Mouse (Mus musculus): Measurements from ENCODE around the gene Thsd4. TPM values are rescaled to one million over a fixed set of nuclear protein-coding genes. Genes with fewer than 3 reads are reported as not detected.

Gene Thsd4
- polyA plus RNA-seq, 1 experiment from 2014 or later: 19.5 TPM

DNA sequence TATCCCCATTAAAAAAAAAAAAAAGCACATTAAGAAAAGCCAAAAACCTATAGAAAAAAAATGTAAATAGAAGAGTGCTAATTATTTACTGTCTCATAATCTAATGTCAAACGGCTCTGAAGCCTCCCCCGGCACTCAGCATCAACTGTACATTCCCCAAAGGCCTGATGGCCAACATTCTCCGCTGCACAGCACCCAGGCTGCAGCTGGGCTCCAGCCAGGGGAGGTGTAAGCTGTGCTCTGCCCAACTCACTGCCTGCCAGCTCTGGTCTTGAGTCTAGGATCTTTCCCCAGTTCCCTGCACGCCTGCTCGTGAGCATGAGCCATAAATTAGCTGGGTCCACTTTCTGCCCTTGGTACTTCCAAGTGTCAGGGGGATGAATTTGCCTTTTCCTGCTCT is 15.7 kb downstream of the Thsd4 start:
- 74% methylated on average over 5 of the region's 5 CpGs for WGBS
- H3K36me3 ChIP-seq: no peaks in the 10 kb centered on the region
- no peaks in the 10 kb centered on the region for H3K27me3 ChIP-seq (ENCODE audit: insufficient read depth, poor library complexity, severe bottlenecking)
- no peak for DNase-seq (ENCODE audit: low spot score)
- peaks cover 63% of the 10 kb centered on the region for H3K4me1 ChIP-seq
- no peaks in the 10 kb centered on the region for H3K9me3 ChIP-seq
- H3K4me3 ChIP-seq: no peak overlapping the region
- H3K27ac ChIP-seq: peak overlapping the region; percentile 62; the same call in 1 of the 2 replicates

DNA sequence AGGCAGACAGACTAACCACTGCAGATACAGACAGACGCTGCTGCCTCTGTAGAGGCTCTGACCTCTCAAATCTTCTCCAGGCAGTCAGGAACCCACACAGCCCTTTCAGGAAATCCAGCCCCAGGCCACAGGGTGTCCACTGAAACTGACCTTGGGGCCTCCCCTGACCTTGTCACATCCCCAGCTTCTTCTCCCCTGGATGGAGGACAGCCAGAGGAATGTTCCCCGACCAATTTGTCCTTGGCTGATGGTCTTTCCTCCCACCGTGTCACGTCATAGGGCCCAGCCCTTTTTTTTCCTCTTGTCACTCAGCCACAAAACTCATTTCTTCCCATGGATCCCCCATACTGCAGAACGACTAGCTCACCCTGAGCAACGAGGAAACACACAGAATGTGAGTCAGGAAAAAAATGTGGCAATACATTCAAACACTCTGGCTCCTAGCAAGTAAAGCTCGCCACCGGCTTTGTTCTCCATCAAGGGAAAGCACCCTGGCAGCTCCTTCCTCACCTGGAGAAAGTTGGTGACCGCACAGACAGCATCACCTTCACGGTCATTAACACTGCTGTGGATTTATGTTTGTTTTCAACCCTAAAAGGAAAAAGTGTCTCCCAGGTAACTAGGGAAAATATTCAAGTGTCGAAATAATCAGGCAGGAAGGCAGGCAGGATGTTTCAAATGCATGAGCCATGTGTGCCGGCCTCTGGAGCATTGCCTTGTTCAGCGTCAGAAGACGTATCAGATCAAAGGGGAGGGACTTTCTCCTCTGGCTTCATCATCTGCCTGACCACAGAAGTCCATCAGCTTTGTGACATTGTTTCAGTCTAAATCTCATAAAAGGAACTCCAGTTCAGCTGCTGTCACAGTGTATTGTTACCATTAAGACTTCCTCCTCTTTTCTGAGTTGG is 17.2 kb downstream of the Thsd4 start:
- Histone ChIP-seq H3K36me3 (no peaks in the 10 kb centered on the region), H3K4me3 (no peak overlapping the region), H3K9me3 (no peaks in the 10 kb centered on the region), H3K4me1 (peaks cover 51% of the 10 kb centered on the region), H3K27me3 (ENCODE audit: insufficient read depth, poor library complexity, severe bottlenecking) (no peaks in the 10 kb centered on the region), H3K27ac (peak overlapping the region; percentile 81)
- DNase-seq (ENCODE audit: low spot score): no peak
- WGBS: 49% methylated on average over 14 of the region's 14 CpGs

DNA sequence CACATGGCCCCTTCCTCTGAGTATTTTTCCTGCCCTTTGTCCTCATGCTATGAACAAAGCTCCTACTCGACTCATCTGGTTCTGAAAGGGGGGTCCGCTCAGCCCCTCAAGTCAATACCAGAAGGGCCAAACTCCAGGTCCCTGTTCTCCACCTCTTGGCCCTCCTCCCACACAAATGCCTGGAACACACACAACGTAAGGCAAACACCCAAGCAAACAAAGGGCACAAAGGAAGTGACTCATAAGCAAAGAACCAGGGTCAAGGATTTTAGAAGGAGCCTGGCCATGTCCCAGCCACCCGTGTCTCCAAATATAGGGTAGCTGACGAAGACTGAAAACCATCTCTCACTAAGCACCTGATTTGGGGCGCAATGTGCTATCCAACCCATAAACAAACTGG is 19.6 kb downstream of the Thsd4 start:
- Histone ChIP-seq H3K9me3 (no peaks in the 10 kb centered on the region), H3K4me3 (no peak overlapping the region), H3K36me3 (no peaks in the 10 kb centered on the region), H3K27ac (no peak overlapping the region), H3K27me3 (ENCODE audit: insufficient read depth, poor library complexity, severe bottlenecking) (no peaks in the 10 kb centered on the region), H3K4me1 (peaks cover 44% of the 10 kb centered on the region)
- no peak for DNase-seq (ENCODE audit: low spot score)
- 80% methylated on average over 6 of the region's 6 CpGs for WGBS

DNA sequence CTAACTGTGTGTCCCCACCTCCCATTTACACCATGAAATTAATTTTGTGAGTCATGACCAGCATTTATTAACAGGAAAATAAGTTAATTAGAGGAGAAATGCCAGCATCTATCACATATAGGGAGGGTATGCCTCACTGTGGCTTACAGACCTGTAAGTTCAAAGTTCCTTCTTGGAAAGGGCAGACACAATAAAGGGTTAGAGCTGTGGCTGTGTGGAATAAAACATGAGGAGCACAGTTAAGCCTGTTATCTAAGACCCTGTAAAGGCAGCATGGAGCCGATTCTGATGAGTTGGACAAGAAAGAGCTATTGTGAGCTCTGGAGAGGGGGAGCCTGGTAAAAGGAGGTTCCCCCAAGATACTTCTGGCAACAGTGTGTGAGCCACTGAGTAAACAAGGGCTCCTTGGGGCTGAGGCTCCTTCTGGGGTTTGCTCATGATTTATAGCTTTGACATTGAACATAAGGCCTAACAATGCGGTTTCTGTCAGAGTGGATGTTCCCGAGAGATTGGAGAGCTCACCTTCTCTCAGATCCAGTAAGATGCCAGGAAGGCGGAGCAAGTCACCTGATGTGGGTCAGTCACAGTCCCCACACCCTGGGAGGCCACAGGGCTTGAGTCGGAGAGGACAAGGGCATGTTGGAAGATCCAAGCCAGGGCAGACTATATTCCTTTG is 20.2 kb downstream of the Thsd4 start:
- H3K36me3 ChIP-seq: no peaks in the 10 kb centered on the region
- H3K4me1 ChIP-seq: peaks cover 38% of the 10 kb centered on the region
- no peak overlapping the region for H3K4me3 ChIP-seq
- DNase-seq (ENCODE audit: low spot score): no peak
- WGBS: 75% methylated on average over 5 of the region's 5 CpGs
- no peaks in the 10 kb centered on the region for H3K9me3 ChIP-seq
- H3K27ac ChIP-seq: no peak overlapping the region
- no peaks in the 10 kb centered on the region for H3K27me3 ChIP-seq (ENCODE audit: insufficient read depth, poor library complexity, severe bottlenecking)

DNA sequence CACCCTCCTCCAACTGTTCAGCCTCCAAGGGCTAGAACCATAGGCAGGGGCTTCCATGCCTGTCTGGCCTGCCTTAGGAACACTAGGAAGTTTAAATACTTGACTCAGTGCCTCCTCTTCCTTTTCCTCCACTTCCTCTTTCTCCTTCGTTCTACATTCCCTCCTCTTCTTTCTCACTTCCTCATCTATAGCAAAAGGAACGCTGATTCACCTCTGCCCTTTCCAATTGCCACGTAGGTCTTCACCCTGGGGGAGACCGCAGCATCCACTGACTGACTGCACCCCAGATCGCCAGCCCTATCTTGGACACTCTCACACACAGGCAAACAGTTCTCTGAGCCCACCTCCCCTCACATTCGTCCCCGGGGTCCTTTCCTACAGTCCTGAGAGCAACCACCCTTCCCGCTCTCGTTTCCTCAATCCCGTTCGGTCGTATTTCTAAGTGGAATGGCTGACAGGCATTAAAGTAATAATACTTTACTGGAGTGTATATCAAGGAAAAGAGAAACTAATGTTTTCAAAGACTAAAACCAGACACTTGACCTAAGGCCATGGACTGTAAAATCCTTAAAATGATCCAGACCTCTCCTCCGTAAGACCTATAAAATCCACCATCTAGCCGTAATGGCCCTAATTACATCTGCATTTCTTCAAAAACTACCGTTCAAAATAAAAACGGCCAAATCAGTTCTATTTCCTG is 29.4 kb downstream of the Thsd4 start:
- Histone ChIP-seq H3K4me1 (0 out of 2 replicates have a peak, but pooled peaks cover 6% of the 10 kb centered on the region), H3K27me3 (ENCODE audit: insufficient read depth, poor library complexity, severe bottlenecking) (no peaks in the 10 kb centered on the region), H3K4me3 (no peak overlapping the region), H3K9me3 (no peaks in the 10 kb centered on the region), H3K27ac (no peak overlapping the region), H3K36me3 (no peaks in the 10 kb centered on the region)
- DNase-seq (ENCODE audit: low spot score): no peak
- 87% methylated on average over 16 of the region's 16 CpGs for WGBS

DNA sequence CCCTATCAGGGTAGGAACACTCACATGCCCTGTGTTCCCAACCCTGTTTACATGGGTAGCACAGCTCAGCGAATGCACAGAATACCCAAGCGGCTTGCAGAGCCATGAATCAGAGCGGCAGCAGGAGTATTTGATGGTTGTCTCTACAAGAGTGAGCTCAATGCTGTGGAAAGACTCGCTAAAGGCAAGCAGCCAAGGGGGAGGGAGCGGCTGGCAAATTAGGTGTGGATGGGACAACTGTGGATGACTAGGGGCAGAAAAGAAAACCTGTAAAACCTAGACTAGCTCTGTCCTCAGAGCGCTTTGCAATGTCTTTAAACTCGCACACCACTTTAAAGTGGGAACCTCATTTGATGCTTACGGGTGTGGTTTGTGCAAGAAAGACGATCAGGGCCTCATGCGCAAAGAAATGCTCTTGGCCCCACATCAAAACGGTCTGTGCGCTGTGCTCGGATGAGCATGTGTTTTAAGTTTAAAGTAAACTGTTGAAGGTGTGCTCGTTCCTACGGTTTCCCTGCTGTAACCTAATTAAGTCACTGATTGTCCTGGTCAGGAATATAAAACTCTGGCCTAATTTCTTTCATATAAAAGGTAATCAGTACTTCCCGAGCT is 30.3 kb downstream of the Thsd4 start:
- no peak overlapping the region for H3K27ac ChIP-seq
- H3K27me3 ChIP-seq (ENCODE audit: insufficient read depth, poor library complexity, severe bottlenecking): no peaks in the 10 kb centered on the region
- H3K4me1 ChIP-seq: 0 out of 2 replicates have a peak, but pooled peaks cover 6% of the 10 kb centered on the region
- no peak for DNase-seq (ENCODE audit: low spot score)
- H3K4me3 ChIP-seq: no peak overlapping the region
- no peaks in the 10 kb centered on the region for H3K9me3 ChIP-seq
- no peaks in the 10 kb centered on the region for H3K36me3 ChIP-seq
- WGBS: 92% methylated on average over 16 of the region's 16 CpGs

DNA sequence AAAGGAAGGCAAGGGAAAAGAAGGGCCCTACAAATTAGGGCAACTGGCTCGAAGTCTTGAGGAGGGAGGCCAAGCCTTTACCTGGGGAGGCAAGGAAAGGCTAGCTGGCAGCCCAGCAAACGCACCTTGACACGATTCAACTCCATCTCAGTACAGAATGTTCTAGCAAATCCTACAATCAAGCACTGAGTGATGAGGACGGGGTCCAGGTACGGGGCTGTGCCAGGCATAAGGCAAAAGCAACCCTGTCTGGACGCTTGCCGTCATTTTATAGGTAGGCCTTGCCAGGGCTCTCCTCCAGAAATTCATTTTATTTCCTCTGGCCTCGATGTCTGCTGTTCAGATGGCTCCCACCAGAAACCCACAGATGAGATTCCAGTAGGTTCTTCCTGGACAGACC is 30.8 kb downstream of the Thsd4 start:
- no peak overlapping the region for H3K27ac ChIP-seq
- no peak for DNase-seq (ENCODE audit: low spot score)
- no peak overlapping the region for H3K4me3 ChIP-seq
- H3K9me3 ChIP-seq: no peaks in the 10 kb centered on the region
- WGBS: 84% methylated on average over 8 of the region's 8 CpGs
- H3K4me1 ChIP-seq: 0 out of 2 replicates have a peak, but pooled peaks cover 6% of the 10 kb centered on the region
- no peaks in the 10 kb centered on the region for H3K36me3 ChIP-seq
- no peaks in the 10 kb centered on the region for H3K27me3 ChIP-seq (ENCODE audit: insufficient read depth, poor library complexity, severe bottlenecking)

DNA sequence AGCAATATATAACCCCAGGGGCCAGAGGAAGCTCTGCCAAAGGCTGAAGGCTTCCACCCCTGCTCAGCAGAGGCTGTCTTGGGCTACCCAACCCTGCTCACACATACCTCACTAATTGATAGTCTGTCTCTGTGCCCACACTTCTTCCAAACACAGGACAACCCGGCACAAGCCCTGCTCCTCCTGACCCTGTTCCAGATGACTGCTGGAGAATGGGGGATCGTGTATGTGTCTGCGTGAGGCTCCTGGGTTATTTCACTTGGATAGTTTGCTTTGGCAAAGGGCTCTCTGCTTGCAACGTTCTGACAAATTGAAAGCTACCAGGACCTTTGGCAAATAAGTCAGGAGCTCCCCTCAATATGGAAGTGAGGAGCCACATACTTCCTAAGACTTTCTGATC is 33.0 kb downstream of the Thsd4 start:
- Histone ChIP-seq H3K27me3 (ENCODE audit: insufficient read depth, poor library complexity, severe bottlenecking) (no peaks in the 10 kb centered on the region), H3K27ac (no peak overlapping the region), H3K4me1 (0 out of 2 replicates have a peak, but pooled peaks cover 11% of the 10 kb centered on the region), H3K9me3 (no peaks in the 10 kb centered on the region), H3K36me3 (no peaks in the 10 kb centered on the region), H3K4me3 (no peak overlapping the region)
- 55% methylated on average over 4 of the region's 4 CpGs for WGBS
- no peak for DNase-seq (ENCODE audit: low spot score)

DNA sequence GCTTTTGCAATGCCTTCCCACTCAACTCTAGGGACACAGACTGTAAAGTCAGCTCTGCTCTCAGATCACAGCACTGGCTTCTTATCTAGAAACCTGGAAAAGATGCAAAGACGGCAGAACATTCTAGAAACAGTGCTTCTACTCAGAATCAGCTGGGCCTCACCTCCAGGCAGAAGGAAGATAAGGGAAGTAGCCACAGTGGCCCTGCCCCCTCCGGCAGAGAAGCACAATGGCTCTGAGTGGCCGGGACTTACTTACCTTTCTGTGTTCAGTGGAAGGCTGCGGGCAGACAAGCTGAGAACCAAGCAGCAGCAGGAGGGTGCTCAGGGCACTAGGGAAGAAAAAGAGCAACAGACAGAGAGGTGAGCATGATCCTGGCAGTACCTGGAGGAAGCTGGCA is 39.7 kb downstream of the Thsd4 start:
- DNase-seq (ENCODE audit: low spot score): no peak
- H3K4me3 ChIP-seq: 0 out of 2 replicates have a peak overlapping the region, but pooled peaks have one; percentile 1
- no peaks in the 10 kb centered on the region for H3K9me3 ChIP-seq
- no peaks in the 10 kb centered on the region for H3K36me3 ChIP-seq
- H3K27me3 ChIP-seq (ENCODE audit: insufficient read depth, poor library complexity, severe bottlenecking): no peaks in the 10 kb centered on the region
- WGBS: 25% methylated on average over 4 of the region's 4 CpGs
- H3K4me1 ChIP-seq: peaks cover 33% of the 10 kb centered on the region
- H3K27ac ChIP-seq: peak overlapping the region; percentile 74

DNA sequence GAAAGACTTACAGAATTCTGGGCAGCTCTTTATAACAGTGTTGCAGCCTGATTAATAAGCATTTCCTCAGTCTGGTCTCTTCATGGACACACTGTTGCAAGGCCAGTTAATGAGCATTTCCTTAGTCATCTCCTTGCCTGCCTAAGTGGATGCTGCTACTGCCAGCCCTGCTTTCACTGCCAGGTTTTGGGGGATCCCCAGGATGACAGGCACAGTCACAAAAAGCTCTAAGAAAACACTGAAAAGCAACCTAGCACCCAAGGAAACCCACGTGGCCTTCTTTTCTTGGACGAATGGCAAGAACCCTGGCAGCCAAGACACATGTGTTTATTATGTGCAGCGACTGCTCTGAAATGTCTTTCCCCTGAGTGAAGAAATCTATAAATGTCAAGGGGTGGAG is 41.8 kb downstream of the Thsd4 start:
- H3K9me3 ChIP-seq: no peaks in the 10 kb centered on the region
- no peak for DNase-seq (ENCODE audit: low spot score)
- H3K4me3 ChIP-seq: no peak overlapping the region
- H3K4me1 ChIP-seq: peaks cover 33% of the 10 kb centered on the region
- no peaks in the 10 kb centered on the region for H3K36me3 ChIP-seq
- no peaks in the 10 kb centered on the region for H3K27me3 ChIP-seq (ENCODE audit: insufficient read depth, poor library complexity, severe bottlenecking)
- no peak overlapping the region for H3K27ac ChIP-seq
- 85% methylated on average over 3 of the region's 3 CpGs for WGBS

DNA sequence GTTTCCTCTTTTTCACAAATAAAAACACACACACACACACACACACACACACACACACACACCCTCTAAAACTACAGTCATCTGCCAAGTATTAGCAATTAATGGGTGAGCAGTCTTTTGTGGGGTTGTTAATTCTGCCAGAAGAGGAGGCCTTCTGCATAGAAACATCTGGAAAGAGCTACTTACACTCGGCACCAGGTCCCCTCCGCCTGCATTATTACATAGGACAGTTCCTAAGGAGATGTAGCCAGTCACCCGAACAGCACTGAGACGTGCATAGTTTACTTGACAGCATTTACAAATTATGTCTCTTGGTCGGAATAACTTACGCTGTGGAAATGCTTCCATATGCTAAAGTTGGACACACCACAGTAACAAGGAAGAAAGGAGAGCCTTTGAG is 43.0 kb downstream of the Thsd4 start:
- H3K4me1 ChIP-seq: peaks cover 29% of the 10 kb centered on the region

DNA sequence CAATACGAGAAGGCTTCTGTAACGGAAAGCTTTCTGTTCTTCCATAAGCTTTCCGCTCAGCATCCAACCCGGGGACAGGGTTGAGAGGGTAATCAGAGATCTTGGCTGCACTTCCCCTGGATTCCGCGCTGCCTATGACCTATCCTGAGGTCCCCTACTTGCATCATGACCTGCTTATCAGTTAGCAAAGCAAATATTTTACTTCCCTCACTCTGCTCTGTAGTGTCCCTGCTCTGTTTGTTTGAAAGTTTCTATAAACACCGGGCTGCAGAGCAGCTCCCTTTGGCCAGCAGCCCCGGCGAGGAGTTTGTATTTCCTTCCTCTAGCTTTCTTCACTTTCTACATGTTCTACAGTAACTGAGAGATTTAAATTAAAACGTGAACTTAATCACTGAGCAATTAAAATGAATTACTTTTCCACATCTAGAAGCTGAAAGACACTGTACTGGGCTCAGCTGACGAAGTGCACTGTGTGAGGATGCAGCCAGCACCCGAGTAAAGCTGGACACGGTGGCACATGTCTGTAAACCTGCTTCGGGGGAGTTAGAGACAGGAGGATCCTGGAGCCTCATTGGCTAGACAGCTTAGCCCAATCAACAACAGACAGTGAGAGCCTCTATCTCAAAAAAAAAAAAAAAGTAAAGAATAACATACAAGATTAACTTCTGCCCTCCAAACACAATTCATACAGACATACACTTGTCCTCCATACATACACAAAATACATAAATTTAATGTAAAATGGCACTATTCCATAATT is 43.7 kb downstream of the Thsd4 start:
- Histone ChIP-seq H3K27ac (peak overlapping the region; percentile 42; the same call in 1 of the 2 replicates), H3K4me3 (no peak overlapping the region), H3K36me3 (no peaks in the 10 kb centered on the region), H3K4me1 (peaks cover 27% of the 10 kb centered on the region), H3K27me3 (ENCODE audit: insufficient read depth, poor library complexity, severe bottlenecking) (no peaks in the 10 kb centered on the region), H3K9me3 (no peaks in the 10 kb centered on the region)
- DNase-seq (ENCODE audit: low spot score): no peak
- 31% methylated on average over 14 of the region's 14 CpGs for WGBS

More for the DNA sequence above, 43.0 kb downstream of the Thsd4 start:
- H3K4me3 ChIP-seq: no peak overlapping the region
- 76% methylated on average over 6 of the region's 6 CpGs for WGBS
- no peak for DNase-seq (ENCODE audit: low spot score)
- no peaks in the 10 kb centered on the region for H3K36me3 ChIP-seq
- no peak overlapping the region for H3K27ac ChIP-seq
- H3K27me3 ChIP-seq (ENCODE audit: insufficient read depth, poor library complexity, severe bottlenecking): no peaks in the 10 kb centered on the region
- H3K9me3 ChIP-seq: no peaks in the 10 kb centered on the region
